22 mouse cellular contexts compared by ENCODE assay signal in genomic region chr2:118918543-118918942, GRCm38 (mm10). TPM values are rescaled to one million over a fixed set of nuclear protein-coding genes. Genes with fewer than 3 reads are reported as not detected.
DNase-seq lines count a peak whose midpoint lies in the region; ATAC-seq and TF ChIP-seq lines count a peak whose summit lies in the region.
"Had no signal": no experiment of that assay in that cellular context is flagged by ENCODE, and none has a peak within 500 bp of the region (broad histone marks: within the 10 kb centered on the region; RNA-seq: fewer than 3 reads in every experiment).

No protein-coding gene starts in this region.

- peaks cover 55% of the 10 kb centered on the region for H3K36me3 ChIP-seq in limb, embryonic 12.5 days
- peaks cover 52% of the 10 kb centered on the region for H3K36me3 ChIP-seq in limb, embryonic 10.5 days
- H3K36me3 ChIP-seq in lung, embryonic 16.5 days (ENCODE audit: control insufficient read depth, insufficient read depth, low read length): peaks cover 3% of the 10 kb centered on the region
- peaks cover 59 to 91% of the 10 kb centered on the region in 2 experiments for H3K36me3 ChIP-seq in CH12.LX (replicated peaks in 1 of 2; ENCODE audit: control insufficient read depth in 1 of 2, insufficient read depth in 1 of 2, low read length in 1 of 2)
- H3K36me3 ChIP-seq in limb, embryonic 13.5 days: peaks cover 51% of the 10 kb centered on the region

- no peak for TF ChIP-seq CTCF in CH12.LX (conservative IDR thresholded peaks at IDR 0.05 in 1 of 2, IDR thresholded peaks at IDR 0.05 in 1 of 2; ENCODE audit: low read depth in 2 of 2, low read length in 2 of 2)

- no peaks in the 10 kb centered on the region for H3K27me3 ChIP-seq in limb, embryonic 12.5 days
- no peaks in the 10 kb centered on the region for H3K27me3 ChIP-seq in limb, embryonic 10.5 days (ENCODE audit: low read depth, poor library complexity, severe bottlenecking)
- H3K27me3 ChIP-seq in lung, embryonic 16.5 days (ENCODE audit: control insufficient read depth, insufficient read depth, low read depth, low read length): no peaks in the 10 kb centered on the region
- H3K27me3 ChIP-seq in CH12.LX (replicated peaks): no peaks in the 10 kb centered on the region
- H3K27me3 ChIP-seq in limb, embryonic 13.5 days: no peaks in the 10 kb centered on the region
- H3K27me3 ChIP-seq: embryonic facial prominence, embryonic 12.5 days; forebrain, embryonic 13.5 days; forebrain, embryonic 15.5 days; Patski had no signal

- no peak for DNase-seq in limb, embryonic 10.5 days (ENCODE audit: low spot score)
- DNase-seq in lung, postnatal 10 days: no peak
- peak; percentile 87 for DNase-seq in CH12.LX (ENCODE audit: extremely low read depth)
- no peak for DNase-seq in thymus, postnatal 4 days
- DNase-seq: adrenal gland, adult 8-10 months; adrenal gland, postnatal 14 days; adrenal gland, postnatal 36 days; B cell, adult 2 months; cerebellum, adult 2 months; cerebellum, postnatal 10 days; cerebellum, postnatal 25 days had no signal

- in situ Hi-C loops in CH12.LX (cut with MboI; ENCODE audit: low pct_ligation_motif_present, low pct_unique_long_range_greater_than_20kb, low sequenced_read_pairs): no loop called here

- no peak for ATAC-seq in limb, embryonic 12.5 days (ENCODE audit: insufficient number of reproducible peaks, insufficient read depth, low FRiP score, low TSS enrichment, low read depth)
- ATAC-seq in lung, embryonic 16.5 days (ENCODE audit: low read depth): 0 out of 2 replicates have a peak, but pooled peaks have one; percentile 37
- ATAC-seq in limb, embryonic 13.5 days (ENCODE audit: low FRiP score, low read depth): no peak
- ATAC-seq: activated CD4-positive, CD25-positive, alpha-beta regulatory T cell, adult 4 months; CD4-positive, CD25-positive, alpha-beta regulatory T cell, adult 4 months; forebrain, embryonic 13.5 days; forebrain, embryonic 15.5 days; Patski had no signal

- WGBS in limb, embryonic 12.5 days: 54% methylated on average over 1 of the region's 1 CpGs
- 71% methylated on average over 1 of the region's 1 CpGs for WGBS in limb, embryonic 10.5 days
- WGBS in lung, embryonic 16.5 days: 37% methylated on average over 1 of the region's 1 CpGs
- WGBS in limb, embryonic 13.5 days: 45% methylated on average over 1 of the region's 1 CpGs

- TF ChIP-seq POLR2A in CH12.LX (IDR thresholded peaks at IDR 0.05; ENCODE audit: low read depth, low read length): no peak

- no peak overlapping the region for H3K4me3 ChIP-seq in limb, embryonic 12.5 days (replicated peaks)
- no peak overlapping the region for H3K4me3 ChIP-seq in limb, embryonic 10.5 days
- no peak overlapping the region for H3K4me3 ChIP-seq in lung, embryonic 16.5 days (ENCODE audit: low read length)
- no peak overlapping the region for H3K4me3 ChIP-seq in CH12.LX (replicated peaks in 1 of 3; ENCODE audit: low read depth in 2 of 3, low read length in 2 of 3, poor library complexity in 1 of 3)
- no peak overlapping the region for H3K4me3 ChIP-seq in limb, embryonic 13.5 days
- H3K4me3 ChIP-seq: embryonic facial prominence, embryonic 10.5 days; embryonic facial prominence, embryonic 12.5 days; forebrain, embryonic 13.5 days; forebrain, embryonic 15.5 days had no signal

- no peak; the same call in 1 of the 2 replicates for TF ChIP-seq RAD21 in CH12.LX (IDR thresholded peaks at IDR 0.05; ENCODE audit: low read depth, low read length)

- dilution Hi-C loops in CH12.LX (cut with MboI; ENCODE audit: extremely low pct_ligation_motif_present, extremely low pct_unique_long_range_greater_than_20kb, low sequenced_read_pairs): no loop called here

- peaks cover 26% of the 10 kb centered on the region for H3K4me1 ChIP-seq in limb, embryonic 12.5 days (replicated peaks)
- peaks cover 18% of the 10 kb centered on the region for H3K4me1 ChIP-seq in limb, embryonic 10.5 days
- peaks cover 12% of the 10 kb centered on the region for H3K4me1 ChIP-seq in lung, embryonic 16.5 days (replicated peaks; ENCODE audit: control insufficient read depth, insufficient read depth, low read length)
- H3K4me1 ChIP-seq in CH12.LX (ENCODE audit: control insufficient read depth in 1 of 2, insufficient read depth in 2 of 2): peaks cover 43 to 69% of the 10 kb centered on the region in 2 experiments
- peaks cover 29% of the 10 kb centered on the region for H3K4me1 ChIP-seq in limb, embryonic 13.5 days

- H3K9ac ChIP-seq in limb, embryonic 12.5 days (replicated peaks): no peak overlapping the region
- no peak overlapping the region for H3K9ac ChIP-seq in lung, embryonic 16.5 days (ENCODE audit: low read length)
- H3K9ac ChIP-seq in CH12.LX (ENCODE audit: insufficient read depth, low read depth): no peak overlapping the region
- 0 out of 2 replicates have a peak overlapping the region, but pooled peaks have one; percentile 1 for H3K9ac ChIP-seq in limb, embryonic 13.5 days
- H3K9ac ChIP-seq: embryonic facial prominence, embryonic 12.5 days; forebrain, embryonic 13.5 days; forebrain, embryonic 15.5 days had no signal

- H3K79me2 ChIP-seq in CH12.LX (replicated peaks; ENCODE audit: control insufficient read depth, extremely low read depth, insufficient read depth, poor library complexity, severe bottlenecking): peaks cover 65% of the 10 kb centered on the region

- H3K9me3 ChIP-seq in limb, embryonic 12.5 days: no peaks in the 10 kb centered on the region
- no peaks in the 10 kb centered on the region for H3K9me3 ChIP-seq in limb, embryonic 10.5 days (replicated peaks)
- H3K9me3 ChIP-seq in lung, embryonic 16.5 days (ENCODE audit: control insufficient read depth, low read length): no peaks in the 10 kb centered on the region
- H3K9me3 ChIP-seq in CH12.LX (replicated peaks; ENCODE audit: low read length): no peaks in the 10 kb centered on the region
- H3K9me3 ChIP-seq in limb, embryonic 13.5 days: no peaks in the 10 kb centered on the region
- H3K9me3 ChIP-seq: embryonic facial prominence, embryonic 10.5 days; embryonic facial prominence, embryonic 12.5 days; forebrain, embryonic 13.5 days; forebrain, embryonic 15.5 days; G1E had no signal

- TF ChIP-seq EP300 in CH12.LX (IDR thresholded peaks at IDR 0.05; ENCODE audit: low read length): peak; percentile 89

- H3K27ac ChIP-seq in limb, embryonic 12.5 days: peak overlapping the region; percentile 4; the same call in 1 of the 2 replicates
- H3K27ac ChIP-seq in limb, embryonic 10.5 days: no peak overlapping the region
- peak overlapping the region; percentile 16 for H3K27ac ChIP-seq in lung, embryonic 16.5 days (ENCODE audit: low read length)
- H3K27ac ChIP-seq in CH12.LX (ENCODE audit: insufficient read depth, low read depth): peak overlapping the region; percentile 88
- no peak overlapping the region for H3K27ac ChIP-seq in limb, embryonic 13.5 days
- H3K27ac ChIP-seq: embryonic facial prominence, embryonic 10.5 days; embryonic facial prominence, embryonic 12.5 days; forebrain, embryonic 13.5 days; forebrain, embryonic 15.5 days had no signal

- no peak overlapping the region for H3K4me2 ChIP-seq in limb, embryonic 12.5 days
- H3K4me2 ChIP-seq in lung, embryonic 16.5 days (ENCODE audit: low read depth, low read length): no peak overlapping the region
- H3K4me2 ChIP-seq in CH12.LX (ENCODE audit: insufficient read depth, low read depth, poor library complexity, severe bottlenecking): peak overlapping the region; percentile 62
- no peak overlapping the region for H3K4me2 ChIP-seq in limb, embryonic 13.5 days (replicated peaks)
- H3K4me2 ChIP-seq: embryonic facial prominence, embryonic 12.5 days; forebrain, embryonic 13.5 days; forebrain, embryonic 15.5 days had no signal

TF ChIP-seq in CH12.LX, 34 proteins besides CTCF, POLR2A, EP300 and RAD21 (continues in another document):
- TF ChIP-seq PAX5 (IDR thresholded peaks at IDR 0.05; ENCODE audit: low read length) (no peak), MXI1 (IDR thresholded peaks at IDR 0.05; ENCODE audit: low read depth, low read length) (peak; percentile 61; the same call in 1 of the 2 replicates), POLR2AphosphoS2 (IDR thresholded peaks at IDR 0.05; ENCODE audit: low read depth, low read length) (no peak), ETS1 (conservative IDR thresholded peaks at IDR 0.05; ENCODE audit: low read depth, low read length) (peak; percentile 91), GABPA (IDR thresholded peaks at IDR 0.05; ENCODE audit: insufficient replicate concordance, low read depth, low read length) (no peak), SMC3 (IDR thresholded peaks at IDR 0.05; ENCODE audit: low read depth, low read length) (peak; percentile 18), MYC (IDR thresholded peaks at IDR 0.05; ENCODE audit: low read depth, low read length) (peak; percentile 90), JUN (IDR thresholded peaks at IDR 0.05; ENCODE audit: insufficient read depth, low read depth, low read length) (peak; percentile 94)

RNA-seq across cellular contexts. Expression of gene Chst14, which starts 7.8 kb away (rescaled TPM):
- polyA plus RNA-seq in limb, embryonic 12.5 days (2016; fragmentation: Nextera tagmentation; extraction: Ambion mirVana): 42.9 and 45.6 TPM in 2 replicates
- polyA plus RNA-seq in limb, embryonic 10.5 days (2016; fragmentation: Nextera tagmentation; extraction: Ambion mirVana): 26.2 and 30.3 TPM in 2 replicates
- polyA plus RNA-seq in lung, embryonic 16.5 days (2015; fragmentation: Nextera tagmentation; extraction: Ambion mirVana): 28.6 and 29.4 TPM in 2 replicates
- total RNA-seq in CH12.LX (2012; rRNA removed): 4.4 and 5.1 TPM in 2 replicates
- total RNA-seq in CH12.LX (2014; rRNA removed): 3.1 and 4.7 TPM in 2 replicates
- polyA plus RNA-seq in CH12.LX (2012; ENCODE audit: insufficient read length, low read depth): 6.7 and 8.4 TPM in 2 replicates
- 51.2 and 51.9 TPM in 2 replicates for polyA plus RNA-seq in limb, embryonic 13.5 days (2015; fragmentation: Nextera tagmentation; extraction: Ambion mirVana)

RNA-seq across cellular contexts. Expression of gene Bahd1, which starts 18.4 kb away (rescaled TPM):
- polyA plus RNA-seq in limb, embryonic 12.5 days (2016; fragmentation: Nextera tagmentation; extraction: Ambion mirVana): 3.5 and 4.4 TPM in 2 replicates
- 2.4 and 2.6 TPM in 2 replicates for polyA plus RNA-seq in limb, embryonic 10.5 days (2016; fragmentation: Nextera tagmentation; extraction: Ambion mirVana)
- 2.8 and 3.3 TPM in 2 replicates for polyA plus RNA-seq in lung, embryonic 16.5 days (2015; fragmentation: Nextera tagmentation; extraction: Ambion mirVana)
- 28.7 and 32.1 TPM in 2 replicates for total RNA-seq in CH12.LX (2012; rRNA removed)
- 14.1 and 15.3 TPM in 2 replicates for total RNA-seq in CH12.LX (2014; rRNA removed)
- 37.5 and 37.8 TPM in 2 replicates for polyA plus RNA-seq in CH12.LX (2012; ENCODE audit: insufficient read length, low read depth)
- polyA plus RNA-seq in limb, embryonic 13.5 days (2015; fragmentation: Nextera tagmentation; extraction: Ambion mirVana): 3.7 and 3.8 TPM in 2 replicates

RNA-seq across cellular contexts. Expression of gene Ivd, which starts 56.8 kb away (rescaled TPM):
- polyA plus RNA-seq in limb, embryonic 12.5 days (2016; fragmentation: Nextera tagmentation; extraction: Ambion mirVana): 90.9 and 97.7 TPM in 2 replicates
- 86.6 and 90.6 TPM in 2 replicates for polyA plus RNA-seq in limb, embryonic 10.5 days (2016; fragmentation: Nextera tagmentation; extraction: Ambion mirVana)
- 77.9 and 94.5 TPM in 2 replicates for polyA plus RNA-seq in lung, embryonic 16.5 days (2015; fragmentation: Nextera tagmentation; extraction: Ambion mirVana)
- total RNA-seq in CH12.LX (2012; rRNA removed) (28.4 and 29.3 TPM in 2 replicates), CH12.LX (2014; rRNA removed) (25.5 and 30.0 TPM in 2 replicates)
- 27.6 and 34.5 TPM in 2 replicates for polyA plus RNA-seq in CH12.LX (2012; ENCODE audit: insufficient read length, low read depth)
- 82.6 and 95.3 TPM in 2 replicates for polyA plus RNA-seq in limb, embryonic 13.5 days (2015; fragmentation: Nextera tagmentation; extraction: Ambion mirVana)

Comparison
In these comparisons a context has a peak if more than half of its experiments do, and no peak if none do; other contexts are left out.
1. H3K27ac ChIP-seq: peak in limb, embryonic 12.5 days (single experiment), lung, embryonic 16.5 days (single experiment) and CH12.LX (single experiment); none in limb, embryonic 10.5 days (single experiment) and limb, embryonic 13.5 days (single experiment).